Mouse (Mus musculus): ENCODE results near the gene Slc5a7.

Slc5a7 gene

GRCm38 (mm10) chr17:54298934-54299333 is at the start of gene Slc5a7:
Gene Slc5a7 (minus strand): TSS chr17:54299034.
- DNase-seq: no peak

GRCm38 (mm10) chr17:54347672-54348071 is 48.8 kb upstream of the Slc5a7 start:
- DNase-seq: no peak

- no peak for DNase-seq
Observed at GRCm38 (mm10) chr17:54343395-54343794, 44.6 kb upstream of the Slc5a7 start.

GRCm38 (mm10) chr17:54298232-54298924 is 456 bp downstream of the Slc5a7 start:
- DNase-seq: no peak

GRCm38 (mm10) chr17:54250783-54251182 is 48.1 kb downstream of the Slc5a7 start:
- no peak for DNase-seq

GRCm38 (mm10) chr17:54243650-54244300 is 55.1 kb downstream of the Slc5a7 start:
- DNase-seq: no peak

- DNase-seq: no peak
Observed at GRCm38 (mm10) chr17:54239435-54239834, 59.4 kb downstream of the Slc5a7 start.
